Mouse (Mus musculus): ENCODE data around the gene Tex2. TPM values are rescaled to one million over a fixed set of nuclear protein-coding genes. Genes with fewer than 3 reads are reported as not detected.
A peak's percentile ranks its signal among the peaks of the same experiment; 100 is the strongest.

Gene Tex2
- polyA plus RNA-seq, 1 experiment from 2014 or later = 13.1 TPM

- WGBS = under 1% methylated on average over 56 of the region's 67 CpGs
- H3K4me3 ChIP-seq (replicated peaks; ENCODE audit: low read length) = peak overlapping the region; percentile 94
These were observed 838 bp downstream of the Tex2 start for GRCm38 (mm10) chr11:106612209-106612960.

GRCm38 (mm10) chr11:106609731-106610130 lies 3.5 kb downstream of the Tex2 start:
- Histone ChIP-seq H3K4me2 (ENCODE audit: low read depth, low read length) (no peak overlapping the region), H3K4me3 (replicated peaks; ENCODE audit: low read length) (no peak overlapping the region), H3K4me1 (ENCODE audit: control insufficient read depth, insufficient read depth, low read length) (peaks cover 7% of the 10 kb centered on the region; the same call in 1 of the 2 replicates), H3K9me3 (replicated peaks; ENCODE audit: control insufficient read depth, low read length) (no peaks in the 10 kb centered on the region), H3K9ac (ENCODE audit: low read length) (no peak overlapping the region), H3K27me3 (ENCODE audit: control insufficient read depth, insufficient read depth, low read length) (no peaks in the 10 kb centered on the region), H3K36me3 (ENCODE audit: control insufficient read depth, insufficient read depth, low read length) (0 out of 2 replicates have a peak, but pooled peaks cover under 1% of the 10 kb centered on the region), H3K27ac (ENCODE audit: low read length) (no peak overlapping the region)
- 50% methylated on average over 8 of the region's 8 CpGs for WGBS
- ATAC-seq (ENCODE audit: insufficient read depth, low FRiP score) = no peak

More at GRCm38 (mm10) chr11:106612209-106612960, 838 bp downstream of the Tex2 start:
- Histone ChIP-seq H3K9me3 (replicated peaks; ENCODE audit: control insufficient read depth, low read length) (no peaks in the 10 kb centered on the region), H3K4me1 (ENCODE audit: control insufficient read depth, insufficient read depth, low read length) (peaks cover 7% of the 10 kb centered on the region; the same call in 1 of the 2 replicates), H3K27ac (ENCODE audit: low read length) (peak overlapping the region; percentile 90), H3K9ac (ENCODE audit: low read length) (peak overlapping the region; percentile 91), H3K4me2 (ENCODE audit: low read depth, low read length) (peak overlapping the region; percentile 59), H3K36me3 (ENCODE audit: control insufficient read depth, insufficient read depth, low read length) (no peaks in the 10 kb centered on the region), H3K27me3 (ENCODE audit: control insufficient read depth, insufficient read depth, low read length) (no peaks in the 10 kb centered on the region)
- peak; percentile 72 for ATAC-seq (ENCODE audit: insufficient read depth, low FRiP score)

- Histone ChIP-seq H3K9ac (ENCODE audit: low read length) (no peak overlapping the region), H3K36me3 (ENCODE audit: control insufficient read depth, insufficient read depth, low read length) (0 out of 2 replicates have a peak, but pooled peaks cover 3% of the 10 kb centered on the region), H3K4me2 (ENCODE audit: low read depth, low read length) (no peak overlapping the region), H3K4me1 (ENCODE audit: control insufficient read depth, insufficient read depth, low read length) (no peaks in the 10 kb centered on the region), H3K4me3 (replicated peaks; ENCODE audit: low read length) (no peak overlapping the region), H3K9me3 (replicated peaks; ENCODE audit: control insufficient read depth, low read length) (no peaks in the 10 kb centered on the region), H3K27me3 (ENCODE audit: control insufficient read depth, insufficient read depth, low read length) (no peaks in the 10 kb centered on the region), H3K27ac (ENCODE audit: low read length) (no peak overlapping the region)
- WGBS = 74% methylated on average over 6 of the region's 6 CpGs
- no peak for ATAC-seq (ENCODE audit: insufficient read depth, low FRiP score)
These were observed 5.9 kb downstream of the Tex2 start for GRCm38 (mm10) chr11:106607316-106607715.

GRCm38 (mm10) chr11:106606042-106606441 lies 7.2 kb downstream of the Tex2 start:
- Histone ChIP-seq H3K4me1 (ENCODE audit: control insufficient read depth, insufficient read depth, low read length) (no peaks in the 10 kb centered on the region), H3K9ac (ENCODE audit: low read length) (no peak overlapping the region), H3K4me2 (ENCODE audit: low read depth, low read length) (no peak overlapping the region), H3K27me3 (ENCODE audit: control insufficient read depth, insufficient read depth, low read length) (no peaks in the 10 kb centered on the region), H3K9me3 (replicated peaks; ENCODE audit: control insufficient read depth, low read length) (no peaks in the 10 kb centered on the region), H3K4me3 (replicated peaks; ENCODE audit: low read length) (no peak overlapping the region), H3K36me3 (ENCODE audit: control insufficient read depth, insufficient read depth, low read length) (0 out of 2 replicates have a peak, but pooled peaks cover 3% of the 10 kb centered on the region), H3K27ac (ENCODE audit: low read length) (no peak overlapping the region)
- ATAC-seq (ENCODE audit: insufficient read depth, low FRiP score) = no peak
- 37% methylated on average over 5 of the region's 5 CpGs for WGBS

- no peaks in the 10 kb centered on the region for H3K27me3 ChIP-seq (ENCODE audit: control insufficient read depth, insufficient read depth, low read length)
- H3K4me1 ChIP-seq (ENCODE audit: control insufficient read depth, insufficient read depth, low read length) = no peaks in the 10 kb centered on the region
- no peak overlapping the region for H3K4me3 ChIP-seq (replicated peaks; ENCODE audit: low read length)
- peak; percentile 40; the same call in 1 of the 2 replicates for ATAC-seq (ENCODE audit: insufficient read depth, low FRiP score)
- H3K9me3 ChIP-seq (replicated peaks; ENCODE audit: control insufficient read depth, low read length) = no peaks in the 10 kb centered on the region
- H3K27ac ChIP-seq (ENCODE audit: low read length) = no peak overlapping the region
- 0 out of 2 replicates have a peak, but pooled peaks cover 3% of the 10 kb centered on the region for H3K36me3 ChIP-seq (ENCODE audit: control insufficient read depth, insufficient read depth, low read length)
- H3K4me2 ChIP-seq (ENCODE audit: low read depth, low read length) = no peak overlapping the region
- WGBS = 88% methylated on average over 11 of the region's 11 CpGs
- no peak overlapping the region for H3K9ac ChIP-seq (ENCODE audit: low read length)
These were observed 10.0 kb downstream of the Tex2 start for GRCm38 (mm10) chr11:106603230-106603629.

GRCm38 (mm10) chr11:106600124-106600523 lies 13.1 kb downstream of the Tex2 start:
- Histone ChIP-seq H3K36me3 (ENCODE audit: control insufficient read depth, insufficient read depth, low read length) (0 out of 2 replicates have a peak, but pooled peaks cover 3% of the 10 kb centered on the region), H3K9me3 (replicated peaks; ENCODE audit: control insufficient read depth, low read length) (no peaks in the 10 kb centered on the region), H3K27me3 (ENCODE audit: control insufficient read depth, insufficient read depth, low read length) (no peaks in the 10 kb centered on the region), H3K4me1 (ENCODE audit: control insufficient read depth, insufficient read depth, low read length) (no peaks in the 10 kb centered on the region), H3K4me3 (replicated peaks; ENCODE audit: low read length) (no peak overlapping the region), H3K4me2 (ENCODE audit: low read depth, low read length) (no peak overlapping the region), H3K9ac (ENCODE audit: low read length) (no peak overlapping the region), H3K27ac (ENCODE audit: low read length) (no peak overlapping the region)
- no peak for ATAC-seq (ENCODE audit: insufficient read depth, low FRiP score)
- WGBS = 83% methylated on average over 5 of the region's 5 CpGs

GRCm38 (mm10) chr11:106599345-106599744 lies 13.9 kb downstream of the Tex2 start:
- WGBS = 63% methylated on average over 7 of the region's 7 CpGs
- Histone ChIP-seq H3K4me2 (ENCODE audit: low read depth, low read length) (no peak overlapping the region), H3K9ac (ENCODE audit: low read length) (no peak overlapping the region), H3K9me3 (replicated peaks; ENCODE audit: control insufficient read depth, low read length) (no peaks in the 10 kb centered on the region), H3K4me1 (ENCODE audit: control insufficient read depth, insufficient read depth, low read length) (no peaks in the 10 kb centered on the region), H3K36me3 (ENCODE audit: control insufficient read depth, insufficient read depth, low read length) (no peaks in the 10 kb centered on the region), H3K4me3 (replicated peaks; ENCODE audit: low read length) (no peak overlapping the region), H3K27ac (ENCODE audit: low read length) (no peak overlapping the region), H3K27me3 (ENCODE audit: control insufficient read depth, insufficient read depth, low read length) (no peaks in the 10 kb centered on the region)
- ATAC-seq (ENCODE audit: insufficient read depth, low FRiP score) = no peak

GRCm38 (mm10) chr11:106598339-106598738 lies 14.9 kb downstream of the Tex2 start:
- H3K4me1 ChIP-seq (ENCODE audit: control insufficient read depth, insufficient read depth, low read length) = no peaks in the 10 kb centered on the region
- 75% methylated on average over 6 of the region's 6 CpGs for whole genome bisulfite sequencing
- no peak for ATAC-seq (ENCODE audit: insufficient read depth, low FRiP score)
- no peaks in the 10 kb centered on the region for H3K36me3 ChIP-seq (ENCODE audit: control insufficient read depth, insufficient read depth, low read length)
- no peaks in the 10 kb centered on the region for H3K27me3 ChIP-seq (ENCODE audit: control insufficient read depth, insufficient read depth, low read length)
- H3K4me3 ChIP-seq (replicated peaks; ENCODE audit: low read length) = no peak overlapping the region
- no peak overlapping the region for H3K27ac ChIP-seq (ENCODE audit: low read length)
- H3K4me2 ChIP-seq (ENCODE audit: low read depth, low read length) = no peak overlapping the region
- H3K9ac ChIP-seq (ENCODE audit: low read length) = no peak overlapping the region
- H3K9me3 ChIP-seq (replicated peaks; ENCODE audit: control insufficient read depth, low read length) = no peaks in the 10 kb centered on the region

GRCm38 (mm10) chr11:106597737-106598330 lies 15.4 kb downstream of the Tex2 start:
- Histone ChIP-seq H3K9me3 (replicated peaks; ENCODE audit: control insufficient read depth, low read length) (no peaks in the 10 kb centered on the region), H3K27ac (ENCODE audit: low read length) (no peak overlapping the region), H3K36me3 (ENCODE audit: control insufficient read depth, insufficient read depth, low read length) (no peaks in the 10 kb centered on the region), H3K27me3 (ENCODE audit: control insufficient read depth, insufficient read depth, low read length) (no peaks in the 10 kb centered on the region), H3K4me1 (ENCODE audit: control insufficient read depth, insufficient read depth, low read length) (no peaks in the 10 kb centered on the region), H3K9ac (ENCODE audit: low read length) (no peak overlapping the region), H3K4me3 (replicated peaks; ENCODE audit: low read length) (no peak overlapping the region), H3K4me2 (ENCODE audit: low read depth, low read length) (no peak overlapping the region)
- ATAC-seq (ENCODE audit: insufficient read depth, low FRiP score) = no peak
- WGBS = 80% methylated on average over 10 of the region's 10 CpGs
